In genomic region chr17:85688236-85688910, GRCm38 (mm10) we compare ENCODE assay signal across 9 mouse cellular contexts. TPM values are rescaled to one million over a fixed set of nuclear protein-coding genes. Genes with fewer than 3 reads are reported as not detected.
DNase-seq lines count a peak whose midpoint lies in the region; ATAC-seq lines count a peak whose summit lies in the region.
"Had no signal": no experiment of that assay in that cellular context is flagged by ENCODE, and none has a peak within 500 bp of the region (broad histone marks: within the 10 kb centered on the region; RNA-seq: fewer than 3 reads in every experiment).

TSS of gene Six2 (minus strand) at chr17:85688274.

- peaks cover 13% of the 10 kb centered on the region for H3K27me3 ChIP-seq in embryonic facial prominence, embryonic 11.5 days (ENCODE audit: control insufficient read depth, insufficient read depth, low read length)
- H3K27me3 ChIP-seq in heart, embryonic 13.5 days (replicated peaks), result peaks cover 100% of the 10 kb centered on the region
- peaks cover 90% of the 10 kb centered on the region for H3K27me3 ChIP-seq in limb, embryonic 13.5 days
- peaks cover 96% of the 10 kb centered on the region for H3K27me3 ChIP-seq in midbrain, embryonic 14.5 days (ENCODE audit: control insufficient read depth, insufficient read depth, low read length)

- H3K9ac ChIP-seq in embryonic facial prominence, embryonic 11.5 days (replicated peaks; ENCODE audit: low read length), result peak within 1 kb of the TSS; percentile 94
- H3K9ac ChIP-seq in heart, embryonic 13.5 days, result peak within 1 kb of the TSS; percentile 67
- peak within 1 kb of the TSS; percentile 86 for H3K9ac ChIP-seq in limb, embryonic 13.5 days
- no peak within 1 kb of the TSS for H3K9ac ChIP-seq in midbrain, embryonic 14.5 days (replicated peaks; ENCODE audit: low read length)

- H3K4me3 ChIP-seq in embryonic facial prominence, embryonic 11.5 days (ENCODE audit: low read depth, low read length), result peak within 1 kb of the TSS; percentile 77
- peak within 1 kb of the TSS; percentile 58 for H3K4me3 ChIP-seq in heart, embryonic 13.5 days
- peak within 1 kb of the TSS; percentile 65 for H3K4me3 ChIP-seq in limb, embryonic 13.5 days
- peak within 1 kb of the TSS; percentile 25 for H3K4me3 ChIP-seq in midbrain, embryonic 14.5 days (replicated peaks; ENCODE audit: low read depth, low read length)

- ATAC-seq in embryonic facial prominence, embryonic 11.5 days (replicated peaks; ENCODE audit: insufficient number of reproducible peaks, low FRiP score, low TSS enrichment, low read depth), result peak; percentile 97
- ATAC-seq in heart, embryonic 13.5 days (ENCODE audit: extremely low read depth, insufficient number of reproducible peaks, low FRiP score, low TSS enrichment), result peak; percentile 68
- peak; percentile 95 for ATAC-seq in limb, embryonic 13.5 days (ENCODE audit: low FRiP score, low read depth)
- ATAC-seq in midbrain, embryonic 14.5 days (ENCODE audit: low FRiP score, low TSS enrichment), result peak; percentile 89
- ATAC-seq in cerebellum, adult (ENCODE audit: insufficient number of reproducible peaks, low FRiP score, low TSS enrichment), result no peak

- under 1% methylated on average over 55 of the region's 55 CpGs for WGBS in embryonic facial prominence, embryonic 11.5 days
- under 1% methylated on average over 55 of the region's 55 CpGs for WGBS in heart, embryonic 13.5 days
- WGBS in limb, embryonic 13.5 days, result under 1% methylated on average over 55 of the region's 55 CpGs
- WGBS in midbrain, embryonic 14.5 days, result under 1% methylated on average over 55 of the region's 55 CpGs

- peak within 1 kb of the TSS; percentile 83 for H3K27ac ChIP-seq in embryonic facial prominence, embryonic 11.5 days (replicated peaks; ENCODE audit: low read depth, low read length)
- H3K27ac ChIP-seq in heart, embryonic 13.5 days (replicated peaks), result no peak within 1 kb of the TSS
- H3K27ac ChIP-seq in limb, embryonic 13.5 days, result peak within 1 kb of the TSS; percentile 84
- no peak within 1 kb of the TSS for H3K27ac ChIP-seq in midbrain, embryonic 14.5 days (replicated peaks; ENCODE audit: low read depth, low read length)

- no peaks in the 10 kb centered on the region for H3K36me3 ChIP-seq in embryonic facial prominence, embryonic 11.5 days (replicated peaks; ENCODE audit: control insufficient read depth, insufficient read depth, low read depth, low read length)
- H3K36me3 ChIP-seq in heart, embryonic 13.5 days, result no peaks in the 10 kb centered on the region
- no peaks in the 10 kb centered on the region for H3K36me3 ChIP-seq in limb, embryonic 13.5 days
- H3K36me3 ChIP-seq in midbrain, embryonic 14.5 days (ENCODE audit: control insufficient read depth, insufficient read depth, low read length), result no peaks in the 10 kb centered on the region

- H3K4me1 ChIP-seq in embryonic facial prominence, embryonic 11.5 days (ENCODE audit: control insufficient read depth, insufficient read depth, low read length), result peaks cover 6% of the 10 kb centered on the region; the same call in 1 of the 2 replicates
- peaks cover 37% of the 10 kb centered on the region for H3K4me1 ChIP-seq in heart, embryonic 13.5 days
- H3K4me1 ChIP-seq in limb, embryonic 13.5 days, result peaks cover 67% of the 10 kb centered on the region
- peaks cover 5% of the 10 kb centered on the region; the same call in 1 of the 2 replicates for H3K4me1 ChIP-seq in midbrain, embryonic 14.5 days (ENCODE audit: control insufficient read depth, insufficient read depth, low read length)

- H3K9me3 ChIP-seq in embryonic facial prominence, embryonic 11.5 days (replicated peaks; ENCODE audit: control insufficient read depth, low read length), result no peaks in the 10 kb centered on the region
- no peaks in the 10 kb centered on the region for H3K9me3 ChIP-seq in heart, embryonic 13.5 days
- H3K9me3 ChIP-seq in limb, embryonic 13.5 days, result no peaks in the 10 kb centered on the region
- H3K9me3 ChIP-seq in midbrain, embryonic 14.5 days (ENCODE audit: control insufficient read depth, low read length), result no peaks in the 10 kb centered on the region

- DNase-seq in heart, adult 11 months, result peak; percentile 98
- DNase-seq in heart, adult 8-10 months (ENCODE audit: low spot score), result no peak
- DNase-seq in embryonic facial prominence, embryonic 11.5 days (ENCODE audit: low spot score), result peak; percentile 97
- peak; percentile 80 for DNase-seq in midbrain, embryonic 14.5 days
- DNase-seq in layer of hippocampus, adult 9-10 months (ENCODE audit: low spot score), result no peak

- peak within 1 kb of the TSS; percentile 61 for H3K4me2 ChIP-seq in embryonic facial prominence, embryonic 11.5 days (ENCODE audit: low read depth, low read length)
- peak within 1 kb of the TSS; percentile 89 for H3K4me2 ChIP-seq in heart, embryonic 13.5 days
- H3K4me2 ChIP-seq in limb, embryonic 13.5 days (replicated peaks), result peak within 1 kb of the TSS; percentile 82
- H3K4me2 ChIP-seq in midbrain, embryonic 14.5 days (ENCODE audit: low read length), result peak within 1 kb of the TSS; percentile 63

RNA-seq across cellular contexts. Expression of gene Six2, which starts in this region (rescaled TPM):
- under 1 TPM; 0.23 to 0.38 (median 0.26) TPM for total RNA-seq in heart, adult 8-10 months (2022)
- polyA plus RNA-seq in embryonic facial prominence, embryonic 11.5 days (2014; fragmentation: Nextera tagmentation; extraction: Ambion mirVana), result 42.5 and 55.0 TPM in 2 replicates
- polyA plus RNA-seq in heart, embryonic 13.5 days (2015; fragmentation: Nextera tagmentation; extraction: Ambion mirVana), result 0.27 and 0.39 TPM in 2 replicates
- 8.7 and 9.7 TPM in 2 replicates for polyA plus RNA-seq in limb, embryonic 13.5 days (2015; fragmentation: Nextera tagmentation; extraction: Ambion mirVana)
- 0.42 and 0.57 TPM in 2 replicates for polyA plus RNA-seq in midbrain, embryonic 14.5 days (2014; fragmentation: Nextera tagmentation; extraction: Ambion mirVana)
- total RNA-seq: hematopoietic stem cell, adult 5-6 weeks had no signal

Comparison
In these comparisons a context has a peak if more than half of its experiments do, and no peak if none do; other contexts are left out.
1. DNase-seq: peak in heart, adult 11 months (single experiment) and embryonic facial prominence, embryonic 11.5 days (single experiment); none in heart, adult 8-10 months (single experiment) and layer of hippocampus, adult 9-10 months (single experiment).
2. Peak in ATAC-seq, H3K4me3 ChIP-seq, H3K9ac ChIP-seq and H3K4me2 ChIP-seq in heart, embryonic 13.5 days; RNA of the gene not detected or under 1 TPM.
3. Peak in DNase-seq, ATAC-seq, H3K4me3 ChIP-seq and H3K4me2 ChIP-seq in midbrain, embryonic 14.5 days; RNA of the gene not detected or under 1 TPM.
4. H3K27ac ChIP-seq: peak in embryonic facial prominence, embryonic 11.5 days (single experiment) and limb, embryonic 13.5 days (single experiment); none in heart, embryonic 13.5 days (single experiment) and midbrain, embryonic 14.5 days (single experiment).
5. H3K4me3 ChIP-seq: peak in every context shown above with its lines; median percentile 77 in embryonic facial prominence, embryonic 11.5 days; 65 in limb, embryonic 13.5 days; 58 in heart, embryonic 13.5 days; 25 in midbrain, embryonic 14.5 days.
6. Peak in every context shown above with its lines, with median percentiles within 50 percentile points of each other: H3K4me2 ChIP-seq.